Mouse (Mus musculus): ENCODE measurements around the gene Tln1. TPM values are rescaled to one million over a fixed set of nuclear protein-coding genes. Genes with fewer than 3 reads are reported as not detected.

Tln1 gene
- polyA plus RNA-seq, 2 experiments, result 30.1 to 39.7 TPM

DNA sequence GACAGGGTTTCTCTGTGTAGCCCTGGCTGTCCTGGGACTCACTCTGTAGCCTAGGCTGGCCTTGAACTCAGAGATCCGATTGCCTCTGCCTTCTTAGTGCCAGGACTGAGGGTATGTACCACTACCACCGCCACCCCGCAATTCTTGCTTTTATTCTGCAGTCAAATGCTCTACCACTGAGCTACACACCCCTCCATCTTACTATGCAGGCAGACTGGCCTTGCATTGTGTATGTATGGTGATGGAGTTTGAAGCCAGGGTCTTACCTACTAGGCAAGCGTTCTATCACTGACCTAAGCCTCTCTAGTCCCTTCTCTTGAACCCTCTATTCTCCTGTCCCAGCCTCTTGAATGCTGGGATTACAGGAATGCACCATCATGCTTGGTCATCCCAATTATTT is 49.2 kb downstream of the Tln1 start:
- no peak for ATAC-seq (ENCODE audit: insufficient read depth)

DNA sequence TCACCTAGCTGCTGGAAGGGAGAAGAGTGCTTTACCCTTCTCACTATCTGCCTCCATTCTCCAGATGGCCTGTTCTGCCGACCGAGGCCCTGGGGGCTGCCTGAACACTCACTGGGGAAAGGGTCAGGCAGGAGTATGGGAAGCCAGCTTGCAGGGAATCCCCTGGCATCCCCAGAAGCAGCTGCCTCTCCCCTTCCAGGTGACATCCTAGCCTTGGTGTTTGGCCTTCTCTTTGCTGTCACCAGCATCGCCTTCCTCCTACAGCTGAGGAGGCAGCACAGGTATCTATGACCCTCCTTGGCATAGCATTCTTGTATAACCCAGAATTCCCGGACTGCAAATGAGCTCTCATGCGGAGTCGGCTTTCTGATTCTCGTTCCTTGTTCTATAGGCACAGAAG is 49.8 kb downstream of the Tln1 start:
- DNase-seq (ENCODE audit: low read depth in 3 of 3, low spot score in 3 of 3), result no peak
- no peak for ATAC-seq (ENCODE audit: insufficient read depth)
- no peaks in the 10 kb centered on the region for H3K27me3 ChIP-seq (ENCODE audit: control insufficient read depth, insufficient read depth, low read length)

More for the DNA sequence above, 49.2 kb downstream of the Tln1 start:
- DNase-seq (ENCODE audit: low read depth in 3 of 3, low spot score in 3 of 3), result no peak
- TF ChIP-seq CTCF (IDR thresholded peaks at IDR 0.05; ENCODE audit: low read depth) (no peak), EP300 (IDR thresholded peaks at IDR 0.05; ENCODE audit: low read depth) (no peak)
- Histone ChIP-seq H3K4me3 (ENCODE audit: insufficient read depth in 1 of 2, low read depth in 2 of 2, low read length in 2 of 2) (no peak overlapping the region), H3K36me3 (replicated peaks; ENCODE audit: control insufficient read depth, insufficient read depth, low read depth) (no peaks in the 10 kb centered on the region), H3K4me1 (replicated peaks; ENCODE audit: control insufficient read depth in 2 of 2, insufficient read depth in 2 of 2, low read length in 1 of 2) (peaks cover 0 to 8% of the 10 kb centered on the region in 2 experiments; a peak in 2 of 4 replicates), H3K27ac (no peak overlapping the region), H3K9ac (replicated peaks) (no peak overlapping the region), H3K4me2 (ENCODE audit: low read depth) (no peak overlapping the region), H3K9me3 (ENCODE audit: control insufficient read depth, low read length) (no peaks in the 10 kb centered on the region), H3K27me3 (ENCODE audit: control insufficient read depth, insufficient read depth, low read length) (no peaks in the 10 kb centered on the region)
- WGBS (ENCODE audit: insufficient replicate concordance), result 77% methylated on average over 4 of the region's 4 CpGs

DNA sequence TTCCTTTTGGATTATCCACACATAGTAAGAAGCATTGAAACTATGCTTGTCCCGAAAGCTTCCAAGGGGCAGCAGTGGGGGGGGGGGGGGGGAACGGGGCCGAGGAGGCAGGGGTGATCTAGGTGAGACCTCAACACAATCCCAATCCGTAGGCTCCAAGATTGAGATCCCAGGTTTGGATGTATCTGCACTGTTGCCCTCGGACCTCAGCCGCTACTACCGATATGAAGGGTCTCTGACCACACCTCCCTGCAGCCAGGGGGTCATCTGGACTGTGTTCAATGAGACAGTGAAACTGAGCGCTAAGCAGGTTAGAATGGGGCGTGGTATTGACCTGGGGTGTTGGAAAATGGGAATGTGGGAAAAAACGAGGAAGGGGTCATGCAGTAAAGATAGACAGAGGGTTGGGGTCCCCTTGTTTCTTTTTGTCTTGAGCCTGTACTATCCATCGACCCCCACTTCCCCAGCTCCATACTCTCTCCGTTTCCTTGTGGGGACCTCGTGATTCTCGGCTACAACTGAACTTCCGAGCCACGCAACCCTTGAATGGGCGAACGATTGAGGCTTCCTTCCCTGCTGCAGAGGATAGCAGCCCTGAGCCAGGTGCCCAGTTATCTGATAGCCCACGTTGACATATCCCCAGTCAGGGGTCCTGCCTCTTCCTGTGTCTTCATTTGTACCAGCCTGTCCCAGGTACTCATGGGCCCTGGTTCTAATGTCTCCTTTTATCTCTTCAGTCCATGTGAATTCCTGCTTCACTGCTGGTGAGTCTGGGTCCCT is 50.6 kb downstream of the Tln1 start:
- H3K9ac ChIP-seq (replicated peaks), result no peak overlapping the region
- peaks cover 0 to 12% of the 10 kb centered on the region in 2 experiments; a peak in 2 of 4 replicates for H3K4me1 ChIP-seq (replicated peaks; ENCODE audit: control insufficient read depth in 2 of 2, insufficient read depth in 2 of 2, low read length in 1 of 2)
- H3K27me3 ChIP-seq (ENCODE audit: control insufficient read depth, insufficient read depth, low read length), result no peaks in the 10 kb centered on the region
- no peak for DNase-seq (ENCODE audit: low read depth in 3 of 3, low spot score in 3 of 3)
- no peak overlapping the region for H3K27ac ChIP-seq
- no peaks in the 10 kb centered on the region for H3K9me3 ChIP-seq (ENCODE audit: control insufficient read depth, low read length)
- no peak overlapping the region for H3K4me3 ChIP-seq (ENCODE audit: insufficient read depth in 1 of 2, low read depth in 2 of 2, low read length in 2 of 2)
- 64% methylated on average over 19 of the region's 19 CpGs for WGBS (ENCODE audit: insufficient replicate concordance)
- no peaks in the 10 kb centered on the region for H3K36me3 ChIP-seq (replicated peaks; ENCODE audit: control insufficient read depth, insufficient read depth, low read depth)
- H3K4me2 ChIP-seq (ENCODE audit: low read depth), result no peak overlapping the region
- TF ChIP-seq EP300 (IDR thresholded peaks at IDR 0.05; ENCODE audit: low read depth) (no peak), CTCF (IDR thresholded peaks at IDR 0.05; ENCODE audit: low read depth) (no peak)
- no peak for ATAC-seq (ENCODE audit: insufficient read depth)

More for the DNA sequence above, 49.8 kb downstream of the Tln1 start:
- Histone ChIP-seq H3K36me3 (replicated peaks; ENCODE audit: control insufficient read depth, insufficient read depth, low read depth) (no peaks in the 10 kb centered on the region), H3K4me3 (ENCODE audit: insufficient read depth in 1 of 2, low read depth in 2 of 2, low read length in 2 of 2) (no peak overlapping the region), H3K9me3 (ENCODE audit: control insufficient read depth, low read length) (no peaks in the 10 kb centered on the region), H3K9ac (replicated peaks) (no peak overlapping the region), H3K4me1 (replicated peaks; ENCODE audit: control insufficient read depth in 2 of 2, insufficient read depth in 2 of 2, low read length in 1 of 2) (peaks cover 0 to 12% of the 10 kb centered on the region in 2 experiments; a peak in 2 of 4 replicates), H3K27ac (no peak overlapping the region), H3K4me2 (ENCODE audit: low read depth) (no peak overlapping the region)
- whole genome bisulfite sequencing (ENCODE audit: insufficient replicate concordance), result 65% methylated on average over 7 of the region's 7 CpGs
- TF ChIP-seq CTCF (IDR thresholded peaks at IDR 0.05; ENCODE audit: low read depth) (no peak), EP300 (IDR thresholded peaks at IDR 0.05; ENCODE audit: low read depth) (no peak)

DNA sequence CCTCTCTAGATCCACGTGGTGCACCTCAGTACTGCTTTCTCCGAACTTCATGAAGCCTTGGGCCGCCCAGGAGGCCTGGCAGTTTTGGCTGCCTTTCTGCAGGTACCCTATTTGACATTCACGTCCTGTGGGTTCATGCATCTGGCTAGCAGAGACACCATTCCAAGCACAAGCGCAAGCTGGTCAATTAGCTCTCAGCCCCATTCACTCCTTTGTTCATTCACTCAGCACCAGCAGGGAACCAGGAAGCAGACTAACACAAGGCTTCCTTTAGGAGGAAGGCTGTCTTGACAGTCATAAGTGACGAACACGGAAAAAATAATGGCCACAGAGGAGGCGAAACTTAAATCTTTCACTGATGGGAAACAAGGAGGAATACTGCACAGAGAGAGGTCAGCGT is 53.4 kb downstream of the Tln1 start:
- H3K9me3 ChIP-seq (ENCODE audit: control insufficient read depth, low read length), result no peaks in the 10 kb centered on the region
- H3K4me3 ChIP-seq (ENCODE audit: insufficient read depth in 1 of 2, low read depth in 2 of 2, low read length in 2 of 2), result peak overlapping the region in 1 of 2 experiments; percentile 69; a peak in 2 of 4 replicates
- WGBS (ENCODE audit: insufficient replicate concordance), result 15% methylated on average over 9 of the region's 9 CpGs
- DNase-seq (ENCODE audit: low read depth in 3 of 3, low spot score in 3 of 3), result no peak
- peaks cover 0 to 12% of the 10 kb centered on the region in 2 experiments; a peak in 2 of 4 replicates for H3K4me1 ChIP-seq (replicated peaks; ENCODE audit: control insufficient read depth in 2 of 2, insufficient read depth in 2 of 2, low read length in 1 of 2)
- peak overlapping the region; percentile 71 for H3K4me2 ChIP-seq (ENCODE audit: low read depth)
- no peaks in the 10 kb centered on the region for H3K36me3 ChIP-seq (replicated peaks; ENCODE audit: control insufficient read depth, insufficient read depth, low read depth)
- ATAC-seq (ENCODE audit: insufficient read depth), result no peak
- TF ChIP-seq CTCF (IDR thresholded peaks at IDR 0.05; ENCODE audit: low read depth) (no peak), EP300 (IDR thresholded peaks at IDR 0.05; ENCODE audit: low read depth) (no peak)
- H3K27me3 ChIP-seq (ENCODE audit: control insufficient read depth, insufficient read depth, low read length), result no peaks in the 10 kb centered on the region
- no peak overlapping the region for H3K27ac ChIP-seq
- no peak overlapping the region for H3K9ac ChIP-seq (replicated peaks)

DNA sequence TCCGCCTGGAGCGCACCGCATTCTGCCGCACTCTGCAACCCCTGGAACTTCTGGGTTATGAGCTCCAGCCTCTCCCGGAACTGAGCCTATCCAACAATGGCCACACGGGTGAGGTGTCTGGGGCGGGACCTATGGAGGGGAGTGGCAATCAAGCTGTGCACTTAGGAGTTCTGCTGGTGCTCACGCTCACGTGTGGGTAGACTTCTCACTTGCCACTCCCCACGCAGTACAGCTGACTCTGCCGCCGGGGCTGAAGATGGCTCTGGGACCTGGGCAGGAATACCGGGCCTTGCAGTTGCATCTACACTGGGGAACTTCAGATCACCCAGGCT is 53.9 kb downstream of the Tln1 start:
- Histone ChIP-seq H3K27ac (no peak overlapping the region), H3K9me3 (ENCODE audit: control insufficient read depth, low read length) (no peaks in the 10 kb centered on the region), H3K36me3 (replicated peaks; ENCODE audit: control insufficient read depth, insufficient read depth, low read depth) (no peaks in the 10 kb centered on the region), H3K4me2 (ENCODE audit: low read depth) (peak overlapping the region; percentile 71), H3K4me1 (replicated peaks; ENCODE audit: control insufficient read depth in 2 of 2, insufficient read depth in 2 of 2, low read length in 1 of 2) (peaks cover 0 to 14% of the 10 kb centered on the region in 2 experiments; a peak in 2 of 4 replicates), H3K27me3 (ENCODE audit: control insufficient read depth, insufficient read depth, low read length) (no peaks in the 10 kb centered on the region), H3K4me3 (ENCODE audit: insufficient read depth in 1 of 2, low read depth in 2 of 2, low read length in 2 of 2) (peak overlapping the region; percentile 51 to 69), H3K9ac (replicated peaks) (peak overlapping the region; percentile 45; the same call in 1 of the 2 replicates)
- ATAC-seq (ENCODE audit: insufficient read depth) (peak; percentile 80), DNase-seq (ENCODE audit: low read depth in 3 of 3, low spot score in 3 of 3) (peak in 2 of 3 experiments; percentile 41 to 47)
- TF ChIP-seq EP300 (IDR thresholded peaks at IDR 0.05; ENCODE audit: low read depth) (no peak), CTCF (IDR thresholded peaks at IDR 0.05; ENCODE audit: low read depth) (peak; percentile 27; the same call in 1 of the 2 replicates)
- 0% methylated on average over 13 of the region's 13 CpGs for WGBS (ENCODE audit: insufficient replicate concordance)

All from liver, embryonic 14.5 days (tissue).